Mouse (Mus musculus): ENCODE results near the gene Suz12. TPM values are rescaled to one million over a fixed set of nuclear protein-coding genes. Genes with fewer than 3 reads are reported as not detected.

The Suz12 gene
- total RNA-seq, 2 experiments from 2014 or later = 53.0 to 58.9 TPM

DNA sequence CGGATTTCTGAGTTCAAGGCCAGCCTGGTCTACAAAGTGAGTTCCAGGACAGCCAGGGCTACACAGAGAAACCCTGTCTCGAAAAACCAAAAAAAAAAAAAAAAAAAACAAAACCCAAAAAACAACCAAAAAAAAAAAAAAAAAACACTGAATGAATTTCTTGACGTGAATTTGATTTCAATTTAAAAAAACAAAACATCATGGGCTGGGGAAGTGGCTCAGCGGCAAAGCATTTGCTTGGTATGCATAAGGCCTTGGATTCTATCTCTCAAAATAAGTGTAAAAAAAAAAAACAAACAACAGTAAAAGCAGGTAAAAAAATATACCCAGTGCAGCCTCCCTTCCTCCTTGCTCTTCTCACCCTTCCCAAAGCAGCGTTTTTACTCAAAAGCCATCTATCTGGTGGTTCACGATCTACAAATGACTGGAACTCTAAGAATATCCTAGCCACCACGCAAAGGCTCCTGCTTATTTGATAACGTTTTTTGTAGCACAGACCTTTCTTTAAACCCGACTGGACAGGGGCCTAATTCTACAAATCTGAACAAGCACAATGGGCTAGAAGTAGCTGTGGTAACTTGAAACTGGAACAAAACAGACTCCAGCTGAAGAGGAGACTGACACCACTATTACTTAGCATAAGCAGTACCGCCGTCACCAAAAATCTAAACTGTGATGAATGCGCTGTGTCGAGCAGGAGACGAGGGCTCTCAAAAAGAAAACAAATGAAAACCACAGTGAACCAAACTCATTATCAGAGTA is 85.1 kb downstream of the Suz12 start:
- no peak for DNase-seq

DNA sequence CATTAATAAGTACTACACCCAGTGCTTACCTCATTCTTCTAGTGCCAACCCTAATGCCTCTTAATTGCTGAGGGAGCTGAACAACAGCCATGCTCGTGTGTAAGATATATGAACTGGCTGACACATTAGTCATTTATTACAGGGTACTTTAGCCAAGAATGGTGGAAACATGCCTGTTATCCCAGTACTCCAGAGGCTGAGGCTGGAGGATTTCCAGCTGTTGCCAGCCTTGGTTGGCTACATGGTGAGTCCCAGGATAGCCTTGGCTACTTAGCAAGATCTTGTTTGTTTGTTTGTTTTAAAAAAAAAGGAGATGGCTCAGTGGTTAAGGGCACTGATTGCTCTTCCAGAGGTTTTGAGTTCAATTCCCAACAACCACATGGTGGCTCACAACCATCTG is 85.9 kb downstream of the Suz12 start:
- DNase-seq = no peak

- no peak for DNase-seq
These were observed 86.8 kb downstream of the Suz12 start for GRCm38 (mm10) chr11:80079751-80080150.

- DNase-seq = no peak
These were observed 87.5 kb downstream of the Suz12 start for GRCm38 (mm10) chr11:80080381-80080825.

DNA sequence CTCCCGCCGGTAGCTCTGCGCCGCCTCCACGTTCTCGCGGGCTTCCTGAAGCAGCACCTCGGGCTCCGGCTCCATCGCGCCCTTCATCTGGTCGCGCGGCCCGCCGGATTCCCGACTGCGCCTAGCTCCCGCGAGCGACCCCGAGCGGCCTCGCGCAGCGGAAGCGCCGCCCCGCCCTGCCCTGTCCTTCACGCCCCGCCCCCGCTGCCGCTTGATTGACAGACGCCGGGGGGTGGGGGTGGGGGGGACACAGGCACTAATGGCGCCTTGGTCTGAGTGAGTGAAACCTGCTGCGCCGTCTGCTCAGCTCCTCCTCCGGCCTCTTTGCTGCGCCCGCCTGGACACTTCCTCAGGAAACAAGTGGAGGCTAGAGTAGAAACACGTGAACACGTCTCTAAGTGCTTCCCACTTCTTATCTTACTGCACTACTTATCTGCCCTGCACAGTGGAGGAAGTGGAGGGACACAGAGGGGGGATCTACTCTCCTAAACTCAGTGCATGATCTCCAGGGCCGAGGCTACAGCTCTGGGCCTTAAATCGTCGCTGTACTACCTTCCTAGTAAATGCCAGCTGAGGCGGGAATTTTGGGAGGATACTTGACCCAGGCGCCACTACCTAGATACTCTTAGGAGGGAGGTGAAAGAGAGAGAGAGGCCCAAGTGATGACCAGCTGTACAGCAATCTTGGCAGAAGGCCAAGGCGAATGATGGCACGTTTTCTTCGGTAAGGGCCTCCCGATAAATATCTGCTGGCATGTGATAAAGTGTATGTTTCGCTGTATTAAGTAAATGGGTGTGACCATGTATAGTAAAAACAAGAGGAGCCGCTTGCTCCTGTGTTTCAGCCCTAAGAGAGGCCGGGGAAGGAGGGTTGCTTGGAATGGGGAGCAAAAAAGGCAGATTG is 88.2 kb downstream of the Suz12 start, which contains the start of gene Crlf3:
TSS of gene Crlf3 (minus strand) at position 166 of the 903 bp plus-strand sequence.
- peak; percentile 97 for DNase-seq

- no peak for DNase-seq
These were observed 88.9 kb downstream of the Suz12 start for GRCm38 (mm10) chr11:80081786-80082319.

Other genes starting within 250 kb of the Suz12 start
- gene Utp6, start 30.7 kb upstream of the Suz12 start, total RNA-seq (2021) = 10 to 100 TPM; 29.4 to 29.5 TPM
- gene Crlf3, start 87.9 kb downstream of the Suz12 start, total RNA-seq (2021) = 10 to 100 TPM; 24.0 to 25.4 TPM
- gene Atad5, start 96.3 kb downstream of the Suz12 start, total RNA-seq (2021) = 1 to 10 TPM; 8.2 to 8.8 TPM
- gene Tefm, start 149.1 kb downstream of the Suz12 start, total RNA-seq (2021) = 10 to 100 TPM; 19.1 to 19.5 TPM
- 1 to 10 TPM; 3.6 to 4.3 TPM for gene Adap2, start 161.0 kb downstream of the Suz12 start, total RNA-seq (2021)
- 1 to 10 TPM; 5.2 to 8.5 TPM for gene Rnf135, start 190.7 kb downstream of the Suz12 start, total RNA-seq (2021)
- gene Rhot1, start 215.9 kb downstream of the Suz12 start, total RNA-seq (2021) = 10 to 100 TPM; 62.6 to 63.8 TPM

Measured in heart, postnatal 4 days (tissue).